Mouse (Mus musculus): Measurements from ENCODE around the gene Mfsd13b.
"Not testable (repeated sequence)": the region's sequence is repeated elsewhere in the genome, so short reads cannot be mapped to it uniquely, and the experiment has no call there.

Mfsd13b gene

DNA sequence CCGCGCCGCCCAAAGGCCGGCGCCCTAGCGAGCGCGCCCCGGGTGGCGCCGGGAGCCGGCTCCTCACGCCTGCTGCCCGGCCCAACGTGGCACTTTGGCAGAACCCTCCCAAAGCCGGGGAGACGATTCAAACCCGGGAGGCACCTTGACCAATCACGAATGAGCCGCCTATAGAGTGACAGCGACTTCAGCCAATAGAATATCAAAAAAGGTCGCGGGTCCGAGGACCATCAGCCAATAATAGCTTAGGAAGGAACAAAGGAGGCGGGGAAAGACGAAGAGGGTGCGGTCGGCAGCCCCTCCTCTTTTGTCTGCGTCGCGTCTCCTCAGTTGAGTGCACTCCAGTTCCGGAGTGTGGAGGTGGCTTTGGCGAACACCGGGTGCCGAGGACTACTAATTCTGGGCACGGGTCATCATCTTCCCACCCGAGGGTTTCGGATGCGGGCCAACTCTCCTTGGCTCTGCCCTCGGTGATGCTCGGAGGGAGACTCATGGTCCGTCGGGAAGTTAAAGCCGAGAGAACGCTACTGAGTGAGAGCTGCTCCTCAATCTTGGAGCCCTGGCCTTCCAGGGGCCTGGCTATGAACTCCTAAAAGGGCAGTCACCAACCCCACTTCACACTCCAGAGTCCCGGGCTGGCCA, at the start of gene Mfsd13b, which contains the start of gene Cdr2:
Gene Mfsd13b (plus strand): TSS at position 310 of the 642 bp plus-strand sequence.
Gene Cdr2 (minus strand): TSS at position 113 of the 642 bp plus-strand sequence.
- DNase-seq = peak; percentile 93

DNA sequence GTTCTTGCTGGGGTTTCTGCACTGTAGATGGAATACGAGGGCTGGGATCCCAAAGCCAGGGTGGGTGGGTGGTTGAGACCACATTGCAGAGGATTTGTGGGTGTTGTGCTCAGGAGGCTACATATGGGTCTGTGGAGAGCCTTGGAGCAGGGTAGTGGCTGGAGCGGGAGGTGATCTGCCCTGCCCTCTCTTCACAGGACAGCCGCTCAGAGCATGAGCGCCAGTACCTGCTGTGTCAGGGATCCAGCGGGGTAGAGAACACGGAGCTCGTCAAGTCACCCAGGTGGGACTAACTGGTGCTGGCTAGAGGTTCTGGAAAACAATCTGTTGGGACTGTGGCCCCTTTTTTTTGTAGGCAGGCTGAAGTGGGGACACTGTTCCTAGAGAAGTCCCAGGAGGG, 49.2 kb upstream of the Mfsd13b start:
- no peak for DNase-seq

- DNase-seq = no peak
Observed at GRCm38 (mm10) chr7:120933680-120934195, 48.6 kb upstream of the Mfsd13b start.

- DNase-seq = no peak
Observed at GRCm38 (mm10) chr7:120934716-120935115, 47.6 kb upstream of the Mfsd13b start.

DNA sequence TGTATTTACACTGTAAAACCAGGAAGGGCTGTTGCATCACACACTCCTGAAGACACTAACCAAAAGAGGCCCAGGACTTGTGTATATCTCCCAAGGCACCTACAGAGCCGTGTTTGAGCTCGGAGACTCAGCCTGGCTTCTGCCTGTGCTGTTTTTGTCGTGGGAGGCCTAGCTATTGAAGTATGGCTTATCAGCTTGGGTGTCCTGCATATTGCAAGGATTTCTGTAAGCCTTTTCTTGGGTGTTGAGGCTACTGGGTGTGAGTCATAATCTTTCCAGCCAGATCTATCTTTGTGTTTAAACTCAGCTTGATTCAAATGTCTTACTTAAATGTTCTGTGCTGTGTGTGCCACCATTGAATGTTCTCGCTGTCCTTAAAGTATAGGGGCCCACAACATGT, 45.8 kb upstream of the Mfsd13b start:
- DNase-seq = no peak

- no peak for DNase-seq
Observed at GRCm38 (mm10) chr7:120938206-120938605, 44.1 kb upstream of the Mfsd13b start.

DNA sequence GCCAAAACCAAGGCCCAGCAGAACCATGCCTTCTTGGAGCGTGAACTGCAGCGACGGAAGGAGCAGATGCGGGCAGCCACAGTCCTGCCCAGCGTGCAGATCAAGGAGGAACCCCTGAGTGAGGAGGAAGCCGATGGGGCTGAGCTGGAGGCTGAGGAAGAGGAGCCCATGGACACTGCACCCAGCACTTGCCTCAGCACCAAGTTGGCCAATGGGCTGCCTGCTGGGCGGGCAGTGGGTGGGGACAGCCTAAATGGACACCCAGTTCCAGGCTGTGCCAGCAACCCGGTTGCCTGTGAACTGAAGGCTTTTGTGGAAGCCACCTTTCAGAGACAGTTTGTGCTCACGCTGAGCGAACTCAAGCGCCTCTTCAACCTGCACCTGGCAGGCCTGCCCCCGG, 42.0 kb upstream of the Mfsd13b start:
- no peak for DNase-seq

DNA sequence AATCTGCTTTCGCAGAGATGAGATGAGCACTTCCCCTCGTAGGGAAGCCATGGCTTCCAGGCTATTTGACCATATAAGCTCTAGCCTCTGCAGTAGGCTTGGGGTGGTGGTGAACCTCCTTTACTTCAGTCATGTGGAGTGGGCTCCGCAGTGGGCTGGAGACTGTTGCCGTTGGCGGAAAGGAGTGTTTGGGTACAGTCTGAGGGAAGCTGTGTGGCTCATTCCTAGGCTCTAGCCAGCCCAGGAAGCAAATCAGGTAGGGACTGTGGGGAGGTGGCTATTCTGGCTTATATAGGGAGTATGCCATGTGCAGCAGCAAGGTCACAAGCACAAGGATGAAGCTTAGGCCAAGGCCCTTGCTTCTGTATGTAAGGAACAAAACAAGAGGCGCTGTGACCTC, 41.1 kb upstream of the Mfsd13b start:
- DNase-seq = no peak

GRCm38 (mm10) chr7:120942506-120942905, 39.8 kb upstream of the Mfsd13b start:
- DNase-seq = no peak

GRCm38 (mm10) chr7:120943936-120944509, 38.3 kb upstream of the Mfsd13b start:
- DNase-seq = no peak

DNA sequence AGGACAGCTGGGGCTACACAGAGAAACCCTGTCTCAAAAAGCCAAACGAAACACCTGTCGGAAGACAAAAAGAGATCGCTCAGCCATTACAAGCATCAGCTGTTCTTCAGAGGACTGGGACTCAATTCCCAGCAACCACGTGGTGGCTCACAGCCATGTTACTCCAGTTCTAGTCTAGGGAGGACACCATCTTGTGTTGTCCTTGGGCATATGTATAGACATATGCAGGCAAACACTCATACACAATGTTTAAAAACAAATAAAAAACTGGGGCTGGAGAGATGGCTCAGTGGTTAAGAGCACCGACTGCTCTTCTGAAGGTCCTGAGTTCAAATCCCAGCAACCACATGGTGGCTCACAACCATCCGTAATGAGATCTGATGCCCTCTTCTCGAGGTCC, 28.7 kb upstream of the Mfsd13b start:
- not testable (repeated sequence) for DNase-seq

- no peak for DNase-seq
Observed at GRCm38 (mm10) chr7:120960116-120960515, 22.2 kb upstream of the Mfsd13b start.

- DNase-seq = no peak
Observed at GRCm38 (mm10) chr7:120960601-120961000, 21.7 kb upstream of the Mfsd13b start.

GRCm38 (mm10) chr7:120961893-120962292, 20.4 kb upstream of the Mfsd13b start:
- DNase-seq = no peak

- DNase-seq = no peak
Observed at GRCm38 (mm10) chr7:120963126-120963525, 19.2 kb upstream of the Mfsd13b start.

DNA sequence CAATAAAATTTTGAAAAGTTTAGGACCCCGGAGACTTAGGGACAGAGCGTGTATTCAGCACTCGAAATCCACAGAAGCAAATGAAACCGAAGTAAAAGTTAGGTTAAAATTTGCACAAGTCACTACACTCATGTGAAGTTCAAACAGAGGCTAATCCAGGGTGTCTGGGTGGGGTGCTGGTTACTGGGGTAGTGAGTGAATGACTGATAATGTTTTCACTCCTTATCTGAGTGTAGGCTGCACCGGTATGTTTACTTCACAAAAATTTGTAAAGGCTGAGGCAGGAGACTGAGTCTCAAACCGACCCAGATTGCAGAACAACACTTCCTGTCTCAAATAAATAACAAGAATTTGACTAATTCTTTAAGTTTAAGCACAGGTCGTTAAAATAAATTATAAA, 13.1 kb upstream of the Mfsd13b start:
- DNase-seq = no peak

- DNase-seq = no peak
Observed at GRCm38 (mm10) chr7:120970112-120970511, 12.2 kb upstream of the Mfsd13b start.

GRCm38 (mm10) chr7:120972471-120972870, 9.8 kb upstream of the Mfsd13b start:
- not testable (repeated sequence) for DNase-seq

GRCm38 (mm10) chr7:120974001-120974400, 8.3 kb upstream of the Mfsd13b start:
- DNase-seq = no peak

DNA sequence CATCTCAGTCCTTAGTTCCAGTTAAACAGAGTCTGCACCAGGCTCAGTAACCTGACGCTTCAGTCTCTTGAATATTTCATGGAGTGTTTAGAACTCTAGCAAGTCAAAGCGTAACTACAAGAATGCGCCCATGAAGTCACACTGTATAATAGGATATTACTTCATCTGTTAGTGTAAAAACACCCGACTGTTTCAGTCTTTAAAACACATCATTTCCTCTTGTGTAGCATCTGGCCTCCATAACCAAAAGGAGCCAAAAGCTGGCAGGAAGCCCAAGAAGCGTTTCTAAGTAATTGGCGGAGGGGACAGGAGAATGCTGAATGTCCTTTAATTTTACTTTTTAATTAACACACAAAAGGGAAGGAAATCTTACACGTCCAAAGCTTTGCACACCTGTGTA, 5.2 kb upstream of the Mfsd13b start:
- DNase-seq = no peak

DNA sequence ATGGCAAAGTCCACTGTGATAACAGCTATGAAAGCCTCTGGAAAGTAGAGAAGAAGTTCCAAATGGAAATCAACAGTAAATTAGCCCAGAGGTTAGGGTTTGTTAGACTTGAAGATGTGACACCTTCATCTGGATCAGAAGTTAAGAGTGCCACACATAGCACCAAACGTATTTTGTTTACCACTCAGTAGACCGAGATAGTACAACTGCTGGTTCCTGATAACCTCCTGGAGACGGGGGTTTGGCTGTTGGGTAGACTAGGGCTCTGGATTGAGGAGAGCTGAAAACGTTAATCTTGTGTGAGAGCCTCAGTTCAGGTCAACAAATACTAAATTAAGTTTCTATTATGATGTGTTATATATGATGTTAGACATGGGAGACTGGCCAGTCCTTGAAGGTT, 2.3 kb upstream of the Mfsd13b start:
- DNase-seq = no peak

DNA sequence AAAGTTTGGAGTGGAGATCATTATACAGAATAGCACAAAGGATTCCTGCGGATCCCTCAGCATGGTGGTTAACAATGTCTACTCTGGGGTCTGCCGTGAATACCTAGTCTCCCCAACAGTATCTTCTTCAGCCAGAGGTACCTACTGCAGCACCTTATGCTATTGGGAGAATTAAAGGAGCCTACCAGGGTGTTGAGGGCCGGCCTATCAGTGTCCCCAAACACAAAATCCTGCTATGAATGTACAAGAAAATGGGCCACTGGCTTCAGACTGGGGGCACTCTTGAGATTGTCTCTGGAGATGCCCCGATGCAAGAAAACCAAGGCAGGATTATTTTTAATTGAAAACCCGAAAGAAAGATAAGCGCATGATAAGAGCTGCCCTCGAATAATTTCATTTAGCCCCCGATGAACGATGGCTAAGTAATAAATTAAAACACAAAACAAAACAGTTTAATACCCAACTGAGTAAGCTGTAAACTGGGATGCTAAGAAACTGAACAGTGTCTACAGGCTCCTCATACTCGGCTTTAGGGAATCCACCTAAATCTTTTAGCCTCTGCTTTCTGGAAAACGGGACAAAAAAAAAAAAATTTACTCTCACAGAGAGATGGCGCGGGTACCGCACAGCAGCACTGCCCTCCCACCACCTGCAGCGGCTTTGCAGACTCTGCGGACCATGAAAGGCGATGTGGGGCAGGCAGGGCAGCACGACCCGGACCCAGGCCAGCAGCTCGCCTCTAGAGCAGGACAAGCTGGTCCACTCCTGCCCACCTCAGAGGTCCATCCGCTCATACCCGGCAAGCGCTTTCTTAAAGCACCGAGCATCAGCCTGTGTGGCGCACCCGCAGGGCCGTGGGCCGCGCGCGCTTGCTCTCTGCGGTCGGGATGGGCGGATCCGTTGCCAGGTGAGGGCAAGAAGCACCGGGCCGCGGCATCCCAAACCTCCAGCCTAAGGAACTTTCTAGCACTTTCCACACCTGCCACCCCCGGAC, 1.1 kb upstream of the Mfsd13b start:
- peak; percentile 38 for DNase-seq

GRCm38 (mm10) chr7:120982968-120983367, 659 bp downstream of the Mfsd13b start:
- no peak for DNase-seq
